Mouse (Mus musculus): ENCODE measurements around the gene Hist2h2ab. TPM values are rescaled to one million over a fixed set of nuclear protein-coding genes. Genes with fewer than 3 reads are reported as not detected.

The Hist2h2ab gene
- total and polyA plus RNA-seq, 3 experiments = 0.72 to 234 TPM; not detected in 1

DNA sequence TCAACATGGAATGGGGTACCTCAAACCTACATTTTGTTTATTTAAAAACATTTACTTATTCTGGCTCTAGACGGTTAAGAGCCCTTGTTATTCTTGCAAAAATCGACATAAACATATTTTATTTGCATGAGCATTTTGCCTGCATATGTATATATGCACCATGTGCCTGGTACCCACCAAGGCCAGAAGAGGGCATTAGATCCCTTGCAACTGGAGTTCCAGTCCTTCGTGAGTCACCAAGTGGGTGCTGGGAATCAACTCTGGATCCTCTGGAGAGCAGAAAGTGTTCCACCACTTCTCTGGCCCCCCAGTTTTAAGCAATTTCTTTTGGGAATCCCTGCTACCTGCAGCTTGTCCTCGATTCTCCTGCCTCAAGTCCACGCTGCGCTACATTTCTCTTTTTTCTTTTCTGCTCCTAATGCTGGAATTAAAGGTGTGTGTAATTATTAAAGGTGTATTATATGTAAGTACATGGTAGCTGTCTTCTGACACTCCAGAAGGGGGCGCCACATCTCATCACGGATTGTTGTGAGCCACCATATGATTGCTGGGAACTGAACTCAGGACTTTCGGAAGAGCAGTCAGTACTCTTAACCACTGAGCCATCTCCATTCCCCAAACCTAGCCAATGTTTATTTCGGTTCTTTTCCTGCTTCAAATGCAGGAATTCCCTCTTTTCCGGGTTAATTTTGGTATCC, 23.9 kb upstream of the Hist2h2ab start (continued):
- TF ChIP-seq RCOR1 (IDR thresholded peaks at IDR 0.05; ENCODE audit: low read depth, low read length) (0 out of 2 replicates have a peak, but pooled peaks have one; percentile 28), MAZ (IDR thresholded peaks at IDR 0.05; ENCODE audit: low read depth, low read length) (peak; percentile 74; the same call in 1 of the 2 replicates), ZNF384 (IDR thresholded peaks at IDR 0.05; ENCODE audit: low read depth, low read length) (no peak), POLR2AphosphoS5 (IDR thresholded peaks at IDR 0.05; ENCODE audit: borderline replicate concordance, low read depth, low read length) (no peak), TAL1 (IDR thresholded peaks at IDR 0.05; ENCODE audit: low read length) (no peak), ZC3H11A (IDR thresholded peaks at IDR 0.05; ENCODE audit: low read depth, low read length) (peak; percentile 37), JUND (IDR thresholded peaks at IDR 0.05; ENCODE audit: low read depth, low read length) (0 out of 2 replicates have a peak, but pooled peaks have one; percentile 14), TBP (IDR thresholded peaks at IDR 0.05; ENCODE audit: low read depth, low read length) (no peak), SIN3A (IDR thresholded peaks at IDR 0.05; ENCODE audit: low read length) (no peak), POLR2A (IDR thresholded peaks at IDR 0.05; ENCODE audit: control insufficient read depth in 1 of 2, insufficient read depth in 1 of 2, low read depth in 1 of 2, low read length in 2 of 2, poor library complexity in 1 of 2) (no peak; a peak in 1 of 4 replicates), NRF1 (IDR thresholded peaks at IDR 0.05; ENCODE audit: insufficient read depth, low read depth, low read length, poor library complexity, severe bottlenecking) (no peak), EP300 (IDR thresholded peaks at IDR 0.05; ENCODE audit: low read depth in 1 of 2, low read length in 2 of 2) (no peak; a peak in 1 of 4 replicates)

DNA sequence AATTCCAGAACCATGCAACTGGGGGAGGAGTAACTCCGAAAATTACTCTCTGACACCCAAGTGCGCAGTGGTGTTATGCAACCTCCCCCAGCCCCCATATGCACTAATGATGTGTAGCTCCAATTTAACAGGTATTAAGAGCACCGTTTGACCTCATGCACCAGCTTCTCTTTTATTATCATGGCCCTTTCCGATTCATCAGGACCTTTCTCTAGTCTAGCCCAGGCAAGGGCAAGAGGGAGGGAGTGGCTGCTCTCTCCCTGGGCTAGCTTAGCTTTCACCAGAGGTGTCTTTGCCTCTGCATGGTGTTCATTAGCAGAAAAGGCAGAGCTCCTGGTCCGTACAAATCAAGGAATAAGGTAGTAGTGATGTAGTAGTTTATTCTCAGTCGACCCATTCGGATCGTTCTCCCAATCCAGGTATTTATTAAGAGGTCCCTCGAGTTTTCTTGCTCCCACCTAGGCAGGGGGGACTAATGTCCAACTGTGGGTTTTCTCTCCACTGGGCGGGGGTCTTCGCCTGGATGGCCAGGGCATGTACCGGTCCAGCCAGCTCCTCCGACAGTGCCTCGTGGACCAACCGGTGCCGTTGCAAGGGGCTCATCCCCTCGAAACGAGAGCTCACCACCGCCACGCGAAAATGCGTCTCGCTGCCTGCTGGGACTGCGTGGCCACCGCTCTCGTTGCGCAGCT, 23.1 kb upstream of the Hist2h2ab start:
- H3K4me1 ChIP-seq (ENCODE audit: control insufficient read depth in 1 of 2, insufficient read depth in 2 of 2, low read length in 2 of 2) = peaks cover 12 to 22% of the 10 kb centered on the region in 2 experiments
- H3K9ac ChIP-seq (ENCODE audit: control insufficient read depth, low read depth, low read length, poor library complexity, severe bottlenecking) = peak overlapping the region; percentile 72
- no peaks in the 10 kb centered on the region for H3K27me3 ChIP-seq (ENCODE audit: control insufficient read depth in 1 of 2, insufficient read depth in 2 of 2, low read length in 2 of 2)
- peaks cover 9% of the 10 kb centered on the region; the same call in 1 of the 2 replicates for H3K79me2 ChIP-seq (ENCODE audit: control insufficient read depth, insufficient read depth, low read length, poor library complexity)
- TF ChIP-seq ETS1 (IDR thresholded peaks at IDR 0.05; ENCODE audit: low read depth, low read length) = no peak
- TF ChIP-seq MAZ (IDR thresholded peaks at IDR 0.05; ENCODE audit: low read depth, low read length) = no peak
- 0 out of 2 replicates have a peak, but pooled peaks have one; percentile 26 for TF ChIP-seq CHD1 (IDR thresholded peaks at IDR 0.05; ENCODE audit: low read depth, low read length)
- TF ChIP-seq MEF2A (IDR thresholded peaks at IDR 0.05; ENCODE audit: extremely low read depth, insufficient replicate concordance, low read depth, low read length, poor library complexity, severe bottlenecking) = no peak
- TF ChIP-seq TBP (IDR thresholded peaks at IDR 0.05; ENCODE audit: low read depth, low read length) = no peak
- TF ChIP-seq NRF1 (IDR thresholded peaks at IDR 0.05; ENCODE audit: insufficient read depth, low read depth, low read length, poor library complexity, severe bottlenecking) = peak; percentile 27; the same call in 1 of the 2 replicates
- TF ChIP-seq USF2 (IDR thresholded peaks at IDR 0.05; ENCODE audit: borderline replicate concordance in 1 of 2, insufficient read depth in 1 of 2, low read depth in 1 of 2, low read length in 2 of 2) = no peak
- TF ChIP-seq CTCF (IDR thresholded peaks at IDR 0.05 in 2 of 3, conservative IDR thresholded peaks at IDR 0.05 in 1 of 3; ENCODE audit: control insufficient read depth in 1 of 3, insufficient read depth in 1 of 3, low read depth in 2 of 3, low read length in 3 of 3, poor library complexity in 1 of 3, severe bottlenecking in 1 of 3) = no peak
- no peak for TF ChIP-seq TCF12 (IDR thresholded peaks at IDR 0.05; ENCODE audit: low read depth, low read length)
- peaks cover 0 to 16% of the 10 kb centered on the region in 2 experiments; a peak in 2 of 4 replicates for H3K36me3 ChIP-seq (ENCODE audit: control insufficient read depth in 1 of 2, insufficient read depth in 2 of 2, low read length in 2 of 2)
- peak; percentile 75 for DNase-seq (ENCODE audit: low read depth, low spot score)
- peak overlapping the region; percentile 60 to 61 for H3K4me3 ChIP-seq (ENCODE audit: control insufficient read depth in 1 of 2, insufficient read depth in 1 of 2, low read depth in 2 of 2, low read length in 2 of 2)
- H3K27ac ChIP-seq (ENCODE audit: control insufficient read depth, low read depth, low read length) = peak overlapping the region; percentile 87
- no peaks in the 10 kb centered on the region for H3K9me3 ChIP-seq (replicated peaks; ENCODE audit: insufficient read depth, low read length)

All from MEL (cell line).